Mouse (Mus musculus): Measurements from ENCODE around the gene Myef2.
"Not testable (repeated sequence)": the region's sequence is repeated elsewhere in the genome, so short reads cannot be mapped to it uniquely, and the experiment has no call there.

Gene Myef2

DNA sequence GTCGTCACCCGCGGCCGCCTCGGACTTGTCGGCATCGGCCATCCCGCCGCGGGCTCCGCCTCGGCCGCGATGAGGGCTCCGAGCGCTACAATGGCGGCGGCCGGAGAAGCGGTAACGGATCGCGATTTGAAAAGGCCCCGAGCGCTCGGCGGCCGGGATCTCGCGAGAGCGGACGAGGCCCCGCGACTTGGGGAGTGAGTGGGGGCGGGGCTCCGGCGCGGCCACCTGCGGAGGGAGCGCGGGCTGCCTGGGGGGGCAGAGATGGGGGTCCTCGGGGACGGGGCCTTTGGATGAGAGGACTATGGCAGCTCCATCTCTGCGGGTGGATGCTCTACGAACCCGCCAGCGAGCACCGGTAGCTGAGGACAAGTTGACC lies at the start of gene Myef2:
Gene Myef2, minus strand, starts transcription at position 185 of the 376 bp plus-strand sequence.
- peak; percentile 82 for DNase-seq (ENCODE audit: low spot score)

DNA sequence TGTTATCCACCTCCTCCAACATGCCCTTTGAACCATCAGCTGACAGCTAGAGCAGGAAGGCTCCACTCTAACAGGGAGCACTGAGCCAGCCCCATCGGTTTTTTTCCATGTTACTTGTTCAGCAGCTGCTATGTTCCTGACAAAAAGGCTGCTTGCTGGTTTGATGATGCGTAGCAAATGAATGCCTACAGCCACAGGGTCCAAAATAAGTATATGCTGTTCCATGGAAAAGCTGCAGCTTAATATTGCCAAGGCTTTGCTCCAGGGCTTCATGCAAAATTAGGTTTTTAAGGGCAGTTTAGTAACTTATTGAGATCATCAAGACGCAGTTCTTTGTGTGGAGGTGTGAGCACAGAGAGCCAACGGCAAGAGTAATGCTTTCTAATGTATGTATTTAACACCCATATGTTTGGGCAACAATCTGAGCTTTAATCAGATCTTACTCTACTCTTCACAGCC lies 38.6 kb upstream of the Myef2 start:
- no peak for DNase-seq (ENCODE audit: low spot score)

DNA sequence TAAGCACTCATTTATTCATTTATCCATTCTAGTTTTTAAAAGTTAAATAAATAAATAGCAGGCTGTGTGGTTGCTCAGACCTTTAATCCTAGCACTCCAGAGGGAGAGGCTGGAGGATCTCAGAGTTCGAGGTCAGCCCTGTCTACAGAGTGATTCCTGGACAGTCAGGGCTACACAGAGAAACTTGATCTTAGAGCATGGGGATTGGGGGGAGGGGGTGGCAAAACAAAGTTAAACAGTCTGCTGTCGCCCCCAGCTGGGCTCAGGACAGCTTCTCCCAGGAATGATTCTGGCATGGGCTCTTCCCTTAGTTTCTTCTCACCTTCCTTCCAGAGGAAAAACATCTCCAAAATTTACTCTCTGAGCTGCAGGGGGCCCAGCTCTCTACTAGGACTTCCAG lies 32.0 kb upstream of the Myef2 start:
- no peak for DNase-seq (ENCODE audit: low spot score)

DNA sequence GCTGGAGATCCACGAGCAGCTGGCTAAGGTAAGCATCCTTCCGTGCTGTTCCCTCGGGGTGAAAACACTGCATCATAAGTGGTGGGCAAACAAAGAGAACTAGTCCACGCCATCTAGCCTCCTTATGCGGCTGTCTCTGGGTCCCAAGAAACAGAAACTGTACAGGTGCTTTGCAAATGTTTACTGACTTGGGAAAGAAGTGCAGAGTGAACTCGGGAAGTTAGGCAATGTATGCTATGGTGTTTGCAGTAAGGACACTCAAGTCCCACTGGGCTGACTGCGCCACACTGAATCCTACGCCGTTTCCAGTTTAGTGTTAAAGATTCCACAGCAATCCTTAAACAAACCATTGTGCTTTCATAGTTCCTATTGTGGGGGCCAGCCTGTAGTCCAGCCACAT lies 30.8 kb upstream of the Myef2 start:
- DNase-seq (ENCODE audit: low spot score): no peak

DNA sequence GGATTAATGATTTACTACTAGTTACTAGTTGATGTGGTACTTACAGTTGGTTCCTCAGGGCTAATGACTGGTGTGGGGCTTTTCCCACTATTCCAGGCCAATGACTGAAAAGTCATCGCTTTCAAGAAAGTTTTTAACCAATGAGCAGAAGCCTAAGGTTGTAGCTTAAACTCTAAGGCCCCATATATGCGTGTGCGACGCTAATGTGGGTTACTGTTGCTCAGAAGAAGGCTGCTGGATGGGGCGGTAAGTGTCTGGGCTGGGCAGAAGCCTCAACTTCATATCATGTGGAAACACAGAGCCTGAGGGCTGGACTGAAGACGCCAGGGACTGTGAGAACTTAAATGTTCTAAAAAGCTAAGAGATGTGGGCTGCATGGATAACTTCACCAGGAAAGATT lies 28.9 kb upstream of the Myef2 start, which contains the start of gene Slc12a1:
Gene Slc12a1, plus strand, starts transcription at position 118 of the 400 bp plus-strand sequence.
- no peak for DNase-seq (ENCODE audit: low spot score)

DNA sequence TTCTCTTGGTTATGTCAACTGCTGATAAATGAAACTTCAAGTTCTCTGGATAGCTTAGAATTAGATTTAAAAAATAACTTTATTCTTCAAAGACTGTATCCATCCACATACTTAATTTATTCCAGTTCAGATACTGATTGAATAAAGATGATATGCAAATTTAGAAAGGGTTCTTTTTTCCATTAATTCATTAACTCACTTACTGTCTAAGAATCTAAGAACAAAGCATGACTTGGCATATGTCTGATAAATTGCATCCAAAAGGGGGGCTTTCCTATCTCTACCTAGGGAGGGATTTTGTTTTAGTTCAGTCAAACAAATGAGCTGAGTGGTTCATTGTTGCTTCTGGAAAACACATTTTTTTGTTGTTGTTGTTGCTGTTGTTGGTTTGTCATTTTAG lies 18.9 kb upstream of the Myef2 start:
- DNase-seq (ENCODE audit: low spot score): no peak

DNA sequence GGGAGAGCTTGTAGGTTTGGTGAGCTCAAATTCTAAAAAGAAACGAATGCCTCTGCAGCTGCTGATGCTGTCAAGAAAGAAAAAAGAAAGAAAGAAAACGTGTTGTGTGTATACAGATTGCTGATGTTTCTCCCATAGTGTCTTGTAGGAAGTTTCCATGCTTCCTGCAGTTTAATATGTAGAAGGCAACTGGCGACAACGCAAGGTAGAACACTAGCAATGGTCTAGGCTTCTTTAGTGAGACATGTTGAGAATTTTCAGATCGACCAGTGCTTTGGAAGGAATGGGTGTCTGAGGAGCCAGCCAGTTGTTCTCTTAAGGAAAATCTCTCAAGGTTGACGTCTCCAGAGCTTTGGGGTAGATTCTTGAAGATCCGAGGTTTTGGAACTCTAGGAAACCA lies 13.4 kb upstream of the Myef2 start:
- DNase-seq (ENCODE audit: low spot score): no peak

DNA sequence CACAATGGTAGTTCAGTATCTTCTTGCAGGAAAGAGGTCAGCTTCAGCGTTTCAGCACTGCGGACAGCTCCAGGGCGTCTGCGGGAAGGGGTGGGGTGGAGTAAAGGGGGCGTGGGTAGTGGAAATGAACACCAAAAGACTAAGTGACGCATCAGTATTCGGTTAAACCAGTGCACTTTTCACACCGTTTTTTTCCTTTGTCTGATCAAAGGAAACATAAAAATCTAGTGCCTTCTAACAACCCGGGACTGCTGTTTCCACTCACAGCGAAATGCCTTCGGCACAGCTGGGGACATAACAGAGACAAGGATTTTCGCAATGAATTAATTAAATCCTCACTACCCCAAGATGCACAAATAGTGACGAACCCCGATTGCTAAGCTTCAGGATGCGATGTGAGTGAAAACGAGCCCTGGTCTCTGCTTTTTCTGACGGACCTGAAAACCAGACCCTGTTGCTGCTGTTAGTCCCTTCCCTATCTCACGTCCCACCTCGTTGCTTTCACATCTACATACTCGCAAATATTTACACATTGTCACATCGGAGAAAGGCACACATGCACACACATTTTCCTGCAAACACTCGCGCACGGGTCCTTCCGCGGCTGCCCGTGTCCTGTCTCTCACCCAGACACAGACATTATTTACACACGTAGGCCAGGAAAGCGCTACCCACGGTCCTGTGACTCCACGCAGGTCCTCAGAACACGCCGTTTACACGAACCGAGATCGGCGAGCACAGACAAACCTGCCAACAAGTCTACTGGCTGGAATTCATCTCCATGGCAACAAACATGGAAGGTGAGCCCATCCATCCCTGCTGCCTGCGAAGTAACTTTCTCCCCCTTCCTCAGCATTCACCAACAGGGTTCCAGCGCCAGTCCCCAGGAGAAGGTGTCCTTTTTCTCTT lies 12.7 kb upstream of the Myef2 start, which contains the start of gene Ctxn2:
Gene Ctxn2, plus strand, starts transcription at position 790 of the 909 bp plus-strand sequence.
- DNase-seq (ENCODE audit: low spot score): peak; percentile 57

DNA sequence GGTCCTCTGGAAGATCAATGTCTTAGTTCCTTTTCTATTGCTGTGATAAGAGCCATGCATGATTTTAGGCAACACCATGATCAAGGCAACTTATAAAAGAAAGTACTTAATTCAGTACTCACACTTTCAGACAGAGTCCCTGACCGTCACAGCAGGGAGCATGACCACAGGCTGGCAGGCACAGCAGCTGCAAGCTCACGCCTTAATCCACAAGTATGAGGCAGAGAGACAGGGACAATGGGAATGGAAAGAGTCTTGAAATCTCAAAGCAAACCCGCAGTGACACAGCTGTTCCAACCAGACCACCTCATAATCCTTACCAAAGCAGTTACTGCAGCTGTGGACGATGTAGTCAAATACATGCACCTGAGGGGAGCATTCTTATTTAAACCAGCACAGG lies 10.7 kb upstream of the Myef2 start:
- no peak for DNase-seq (ENCODE audit: low spot score)

DNA sequence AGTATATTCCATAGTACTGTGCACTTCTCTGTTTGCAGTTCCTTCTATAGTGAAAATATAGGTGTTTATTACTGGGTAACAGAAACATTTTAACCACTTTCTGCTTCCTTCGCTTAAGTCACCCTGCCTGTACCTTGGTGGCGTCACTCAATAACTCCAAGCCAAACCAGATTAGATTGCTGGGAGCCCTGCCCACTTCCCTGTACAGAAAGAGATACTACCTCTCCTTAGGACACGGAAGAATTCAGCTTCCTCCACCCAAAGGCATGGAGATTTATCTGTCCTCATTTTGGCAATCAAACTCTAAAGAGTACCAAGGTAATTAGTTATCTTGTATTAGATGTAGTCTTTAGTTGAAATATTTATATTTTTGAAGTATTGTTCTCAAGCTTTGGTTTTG lies 3.3 kb upstream of the Myef2 start:
- DNase-seq (ENCODE audit: low spot score): no peak

DNA sequence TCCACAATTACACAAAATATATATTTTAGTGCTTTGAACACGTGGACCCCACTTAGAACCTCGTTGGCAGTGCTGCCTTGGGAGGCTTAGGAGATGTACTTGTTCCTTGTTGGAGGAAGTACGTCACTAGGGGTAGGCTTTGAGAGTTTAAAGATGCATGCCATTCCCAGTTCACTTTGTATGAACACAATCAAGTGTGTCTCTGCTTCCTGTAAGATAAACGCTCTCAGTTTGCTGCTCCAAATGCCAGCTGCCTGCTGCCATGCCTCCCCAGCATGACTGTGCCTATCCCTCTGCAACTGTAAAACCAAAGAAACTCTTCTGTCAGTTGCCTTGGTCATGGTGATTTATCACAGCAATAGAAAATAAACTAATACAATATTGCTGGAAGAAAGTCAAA lies 2.4 kb upstream of the Myef2 start:
- DNase-seq (ENCODE audit: low spot score): no peak

DNA sequence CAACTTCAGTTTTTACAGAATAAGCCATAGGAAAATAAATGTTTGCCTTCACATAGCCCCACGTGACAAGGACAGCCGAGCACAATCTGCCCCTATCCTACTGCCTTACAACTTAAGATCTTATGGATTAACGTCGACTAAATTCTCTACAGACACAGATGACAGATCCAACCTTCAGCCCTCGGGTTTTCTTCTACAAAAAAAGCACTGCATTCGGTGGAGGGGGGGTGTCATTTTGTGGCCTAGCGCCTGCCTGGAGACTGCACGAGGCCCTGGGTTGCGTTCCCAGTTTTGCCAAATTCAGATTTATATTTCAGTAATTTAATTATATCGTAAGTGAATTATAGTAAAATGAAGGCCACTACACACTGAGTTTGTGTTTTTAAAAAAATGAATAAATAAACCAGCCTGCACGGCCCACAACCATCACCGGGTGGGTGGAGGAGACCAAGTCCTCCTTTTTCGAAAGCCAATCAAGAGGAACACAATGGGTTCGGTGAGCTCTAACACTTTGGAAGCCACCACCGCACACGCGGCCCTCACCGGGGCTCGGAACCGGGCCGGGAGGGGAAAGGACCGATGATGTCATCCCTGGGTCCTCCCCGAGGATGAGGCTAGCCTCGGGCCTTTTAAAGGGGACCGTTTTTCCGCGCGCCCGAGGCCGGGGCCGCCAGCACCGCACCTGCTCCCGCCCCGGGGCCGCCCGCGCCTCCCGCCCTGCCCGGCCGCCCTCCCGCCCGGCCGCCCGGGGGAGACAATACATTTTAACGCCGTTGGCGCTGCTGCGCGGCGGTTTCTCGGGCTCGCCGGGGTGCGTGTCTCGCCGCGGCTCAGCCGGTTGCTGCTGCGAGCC lies 611 bp downstream of the Myef2 start:
- DNase-seq (ENCODE audit: low spot score): peak; percentile 47

DNA sequence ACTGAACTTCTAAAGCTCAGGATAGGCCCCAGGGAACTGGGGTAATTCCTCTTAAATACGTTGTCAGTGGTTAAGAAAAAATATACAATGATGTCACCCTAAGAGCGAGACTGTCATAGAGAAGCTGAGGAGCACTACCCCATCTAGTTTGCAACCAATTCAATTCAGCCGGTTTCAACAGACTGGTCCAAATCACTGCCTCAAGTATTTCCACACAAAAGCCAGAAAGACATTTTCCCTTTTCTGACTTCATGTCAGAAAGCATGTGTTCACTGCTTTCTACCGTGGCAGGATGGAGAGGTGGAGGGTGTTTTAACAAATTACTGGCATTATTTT lies 1.2 kb downstream of the Myef2 start:
- DNase-seq (ENCODE audit: low spot score): no peak

DNA sequence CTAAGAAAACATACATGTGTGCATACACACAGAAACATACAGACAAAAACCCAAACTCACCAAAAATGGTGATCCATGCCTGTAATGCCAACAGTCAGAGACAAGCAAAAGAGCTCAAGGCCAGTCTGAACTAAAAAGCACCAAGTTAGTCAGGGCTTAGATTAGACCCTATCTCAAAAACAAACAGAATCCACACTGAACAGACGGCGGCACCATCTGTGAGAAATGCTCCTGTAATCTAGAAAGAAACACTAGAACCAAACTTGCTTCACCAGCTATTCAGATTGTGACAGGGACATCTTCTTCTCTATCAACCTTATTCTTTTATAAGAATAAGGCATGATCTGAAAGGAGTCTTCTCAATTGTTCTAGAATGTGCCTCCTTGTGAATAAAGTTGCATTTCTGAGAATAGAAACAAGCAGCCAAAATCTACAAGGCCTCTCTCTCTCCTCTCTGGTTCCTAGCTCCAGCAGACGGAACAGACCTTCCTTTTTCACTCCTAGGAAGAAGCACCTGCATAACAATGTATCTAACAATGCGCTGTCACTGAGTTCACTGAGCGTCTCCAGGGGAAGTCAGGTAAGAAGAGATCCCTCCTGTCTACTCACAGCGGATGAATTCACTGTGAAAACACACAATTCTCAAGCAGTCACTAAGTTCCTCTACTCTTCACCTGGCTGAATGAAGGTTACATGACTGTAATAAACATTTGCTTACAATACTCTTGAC lies 3.9 kb downstream of the Myef2 start:
- no peak for DNase-seq (ENCODE audit: low spot score)

DNA sequence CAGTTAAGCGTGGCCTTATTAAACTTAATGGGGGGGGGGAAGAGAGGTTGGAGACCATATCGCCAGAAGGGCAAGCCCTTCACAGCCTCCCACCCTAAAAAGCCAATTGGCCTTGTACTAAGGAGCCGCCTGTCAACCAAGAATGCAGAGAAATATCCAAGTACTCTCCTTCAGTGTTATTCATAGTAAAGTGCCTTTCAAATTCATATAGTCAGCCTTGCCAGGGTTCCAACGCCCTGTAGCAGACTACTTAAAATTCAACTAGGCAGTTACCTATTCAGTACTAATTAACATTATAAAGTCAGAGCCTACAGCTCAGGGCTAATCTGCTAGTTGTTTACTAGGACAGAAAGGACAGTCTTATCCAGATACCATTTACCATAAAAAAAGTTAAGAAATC lies 16.9 kb downstream of the Myef2 start:
- not testable (repeated sequence) for DNase-seq (ENCODE audit: low spot score)

DNA sequence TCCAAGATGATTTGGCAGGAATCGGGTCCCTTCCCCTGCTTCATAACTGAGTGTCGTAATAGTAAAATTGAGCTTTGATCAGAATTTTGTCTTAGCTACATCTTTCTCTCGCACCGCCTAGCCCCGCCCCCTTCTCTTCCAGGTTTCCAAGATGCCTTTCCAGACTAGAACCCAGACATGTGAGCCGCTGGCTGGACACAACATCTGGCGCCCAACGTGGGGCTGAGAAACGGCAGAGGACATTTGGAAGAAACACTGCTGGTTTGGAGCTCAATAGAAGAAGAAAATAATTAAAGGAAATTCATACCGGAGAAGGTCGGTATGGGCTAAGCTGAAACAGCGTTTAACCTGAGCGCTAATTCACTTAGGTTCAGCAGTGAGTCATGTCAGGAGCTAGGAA lies 19.0 kb downstream of the Myef2 start:
- DNase-seq (ENCODE audit: low spot score): not testable (repeated sequence)

DNA sequence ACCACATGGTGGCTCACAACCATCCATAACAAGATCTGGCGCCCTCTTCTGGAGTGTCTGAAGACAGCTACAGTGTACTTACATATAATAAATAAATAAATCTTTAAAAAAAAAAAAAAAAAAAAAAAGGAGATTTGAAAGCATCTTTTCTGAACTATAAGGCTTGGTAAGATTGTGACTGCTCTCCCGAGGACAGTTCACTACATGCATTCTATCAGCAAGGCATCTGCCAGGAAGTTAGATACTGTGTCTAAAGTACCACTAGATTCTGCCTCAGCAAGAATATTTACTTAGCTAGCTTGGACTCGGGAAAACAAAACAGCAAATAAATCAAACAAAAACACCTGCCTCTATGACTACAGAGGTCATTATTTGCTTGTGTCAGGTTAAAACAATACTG lies 31.3 kb downstream of the Myef2 start:
- not testable (repeated sequence) for DNase-seq (ENCODE audit: low spot score)

DNA sequence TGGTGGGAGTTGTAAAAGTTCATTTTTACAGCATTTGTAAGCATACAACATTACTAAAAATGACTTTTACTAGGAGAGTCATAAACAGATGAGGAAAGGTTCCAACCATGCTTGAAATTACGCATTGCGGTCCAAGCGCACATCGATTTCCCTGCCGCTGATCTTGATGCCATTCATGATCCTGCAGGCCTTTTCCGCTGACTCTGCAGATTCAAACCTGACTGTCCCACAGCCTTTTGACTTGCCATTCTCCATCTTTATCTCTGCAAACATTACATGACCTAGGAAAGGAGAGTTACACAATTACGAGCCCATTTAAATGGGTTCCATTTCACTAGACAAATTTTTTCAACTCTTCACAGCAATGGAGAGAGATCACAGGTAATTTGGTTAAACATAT lies 34.7 kb downstream of the Myef2 start:
- DNase-seq (ENCODE audit: low spot score): no peak

DNA sequence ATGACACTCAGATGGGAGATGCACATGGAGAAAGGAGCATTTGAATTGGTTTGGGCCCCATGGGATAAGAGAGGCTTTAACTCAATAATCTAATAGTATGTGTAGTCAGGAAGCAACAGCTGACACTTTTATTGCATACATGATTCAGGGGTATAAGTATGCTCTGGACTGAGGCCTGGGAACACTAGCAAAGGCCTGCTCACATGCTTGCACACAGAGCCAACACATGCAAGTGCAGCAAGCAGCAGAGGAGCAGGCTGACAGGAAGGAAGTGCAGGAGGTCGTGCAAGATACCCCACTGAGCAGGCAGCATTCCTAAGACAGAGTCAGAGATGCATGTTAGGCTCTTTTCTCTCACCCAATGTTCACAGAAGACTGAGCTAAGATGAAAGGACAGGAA lies 39.6 kb downstream of the Myef2 start:
- DNase-seq (ENCODE audit: low spot score): no peak

DNA sequence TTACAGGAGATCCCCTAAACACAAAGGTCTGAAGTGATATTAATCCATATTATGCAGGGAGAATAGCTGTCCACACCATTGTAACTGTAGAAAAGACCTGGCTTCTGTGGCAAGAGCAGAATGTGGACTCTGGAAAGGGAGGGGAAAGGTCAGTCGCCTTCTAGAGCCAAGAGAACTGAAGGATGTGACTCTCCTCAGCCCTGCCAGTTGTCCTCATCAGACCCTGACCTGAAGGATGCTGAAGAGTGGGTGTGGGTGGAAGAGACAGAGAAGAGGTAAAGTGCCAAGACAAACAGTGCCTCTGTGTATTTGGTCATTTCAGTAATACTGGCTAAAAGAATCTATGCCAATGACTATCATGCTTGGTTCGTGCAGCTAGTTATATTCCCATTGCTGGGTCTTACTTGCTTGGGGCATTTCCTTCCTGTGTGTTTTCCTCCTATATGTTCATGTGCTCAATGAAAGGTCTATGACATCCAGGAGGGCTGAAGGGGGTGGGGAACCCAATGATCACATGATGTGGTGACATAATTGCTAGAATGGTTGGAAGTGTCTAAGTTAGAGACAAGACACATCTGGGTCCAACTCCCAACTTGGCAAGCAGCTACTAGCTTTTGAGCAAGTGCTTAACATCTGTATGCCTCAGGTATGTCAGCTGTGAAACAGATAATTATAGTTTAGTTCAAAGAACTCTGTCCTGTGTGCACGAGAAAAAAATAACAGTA lies 50.2 kb downstream of the Myef2 start:
- no peak for DNase-seq (ENCODE audit: low spot score)

DNA sequence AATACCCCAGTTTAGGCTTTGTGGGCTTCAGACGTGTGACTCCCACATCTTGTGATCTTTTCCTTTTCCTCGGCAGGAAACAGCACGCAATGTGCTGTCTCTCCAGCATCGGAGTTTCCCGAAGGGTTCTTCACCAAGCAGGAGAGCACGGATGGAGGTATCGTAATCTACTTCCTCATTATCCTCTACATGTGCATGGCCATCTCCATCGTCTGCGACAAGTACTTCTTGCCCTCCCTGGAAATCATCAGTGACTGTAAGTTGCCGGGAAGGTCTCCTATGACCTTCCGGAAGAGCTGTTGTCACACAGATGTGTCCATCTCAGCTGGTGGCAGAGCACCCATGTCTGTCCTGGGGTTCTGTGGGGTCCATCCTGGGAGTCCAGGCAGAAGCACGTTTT lies 54.8 kb downstream of the Myef2 start:
- DNase-seq (ENCODE audit: low spot score): no peak

DNA sequence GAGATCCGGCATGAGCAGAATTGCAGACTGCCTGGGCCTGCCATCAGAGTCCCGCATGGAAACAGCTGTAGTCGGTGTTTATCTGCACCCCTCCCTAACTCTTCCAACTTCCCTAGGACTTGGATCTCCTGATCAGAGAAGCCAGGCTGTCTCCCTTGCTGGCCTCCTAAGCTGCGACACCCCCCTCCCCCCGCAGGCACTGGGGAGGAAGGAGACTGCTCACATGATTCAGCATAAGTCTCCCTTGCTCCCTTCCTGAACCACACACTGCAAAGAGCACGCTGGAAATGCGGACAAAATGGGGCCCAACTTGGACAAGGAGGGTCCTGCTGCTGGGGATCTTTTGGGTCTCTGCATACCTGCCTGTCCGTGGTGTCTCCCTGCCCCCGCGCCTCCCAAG lies 55.6 kb downstream of the Myef2 start, which contains the start of gene Slc24a5:
Gene Slc24a5, plus strand, starts transcription at position 231 of the 400 bp plus-strand sequence.
- DNase-seq (ENCODE audit: low spot score): no peak

Measured in T-cell, adult 2 months (primary cell).